Mouse (Mus musculus) CD4-positive, CD25-positive, alpha-beta regulatory T cell, adult 4 months (primary cell): ENCODE data around the gene Map3k3. TPM values are rescaled to one million over a fixed set of nuclear protein-coding genes. Genes with fewer than 3 reads are reported as not detected.
"Not testable (repeated sequence)": the region's sequence is repeated elsewhere in the genome, so short reads cannot be mapped to it uniquely, and the experiment has no call there.

Experiments
- ATAC-seq: one replicate; pipeline ENCODE4 v1.8.0; 2017
- polyA plus RNA-seq, 2 experiments: library from polyadenylated mRNA; unstranded; fragments of 100-300 nt; shearing (Covaris generic); gene quantifications; one replicate each; pipeline ENCODE4 v1.2.1; 2017

Map3k3 gene
- polyA plus RNA-seq, 2 experiments from 2014 or later: 30.1 to 37.1 TPM

GRCm38 (mm10) chr11:106193371-106194154 is 109.2 kb downstream of the Map3k3 start:
- peak; percentile 90 for ATAC-seq

GRCm38 (mm10) chr11:106194155-106194541 is 109.7 kb downstream of the Map3k3 start:
- ATAC-seq: no peak

GRCm38 (mm10) chr11:106194891-106195290 is 110.5 kb downstream of the Map3k3 start:
- ATAC-seq: no peak

- no peak for ATAC-seq
These were observed 110.9 kb downstream of the Map3k3 start for GRCm38 (mm10) chr11:106195341-106195740.

- no peak for ATAC-seq
These were observed 113.9 kb downstream of the Map3k3 start for GRCm38 (mm10) chr11:106198277-106198676.

GRCm38 (mm10) chr11:106199997-106200396 is 115.6 kb downstream of the Map3k3 start:
- not testable (repeated sequence) for ATAC-seq

GRCm38 (mm10) chr11:106200756-106201155 is 116.3 kb downstream of the Map3k3 start:
- peak; percentile 50 for ATAC-seq

- ATAC-seq: peak; percentile 58
These were observed 117.1 kb downstream of the Map3k3 start for GRCm38 (mm10) chr11:106201337-106202122.

- ATAC-seq: peak; percentile 70
These were observed 117.7 kb downstream of the Map3k3 start, which contains the start of gene Strada for GRCm38 (mm10) chr11:106202123-106202465. Gene Strada, minus strand, starts transcription at chr11:106202168.

Other genes starting within 250 kb of the Map3k3 start
- gene Cyb561, start 131.3 kb upstream of the Map3k3 start, polyA plus RNA-seq: 1 to 10 TPM in 1 of 2 experiments, under 1 TPM in 1; 0.48 to 1.7 TPM
- not detected for gene Ace, start 116.7 kb upstream of the Map3k3 start, polyA plus RNA-seq
- gene Ace3, start 89.9 kb upstream of the Map3k3 start, polyA plus RNA-seq: not detected
- under 1 TPM in 1 of 2 experiments, not detected in 1; 0.18 TPM for gene Kcnh6, start 76.5 kb upstream of the Map3k3 start, polyA plus RNA-seq
- 10 to 100 TPM; 23.9 to 26.4 TPM for gene Dcaf7, start 47.7 kb upstream of the Map3k3 start, polyA plus RNA-seq
- 10 to 100 TPM in 1 of 2 experiments, 1 to 10 TPM in 1; 7.4 to 18.0 TPM for gene Taco1, start 18.6 kb upstream of the Map3k3 start, polyA plus RNA-seq
- not detected for gene Gm10840, start 76.2 kb downstream of the Map3k3 start, polyA plus RNA-seq
- gene Limd2, start 76.2 kb downstream of the Map3k3 start, polyA plus RNA-seq: 100 to 1,000 TPM; 597 to 715 TPM
- gene Strada, start 117.6 kb downstream of the Map3k3 start, polyA plus RNA-seq: 10 to 100 TPM; 34.5 to 40.0 TPM
- 10 to 100 TPM; 92.6 to 96.6 TPM for gene Ccdc47, start 131.7 kb downstream of the Map3k3 start, polyA plus RNA-seq
- 100 to 1,000 TPM in 1 of 2 experiments, 10 to 100 TPM in 1; 84.7 to 135 TPM for gene Ddx42, start 132.3 kb downstream of the Map3k3 start, polyA plus RNA-seq
- gene Ftsj3, start 171.5 kb downstream of the Map3k3 start, polyA plus RNA-seq: 10 to 100 TPM; 52.9 to 85.8 TPM
- 100 to 1,000 TPM; 161 to 197 TPM for gene Psmc5, start 171.5 kb downstream of the Map3k3 start, polyA plus RNA-seq
- gene Smarcd2, start 188.4 kb downstream of the Map3k3 start, polyA plus RNA-seq: 10 to 100 TPM; 12.3 to 23.7 TPM
- gene Tcam1, start 192.1 kb downstream of the Map3k3 start, polyA plus RNA-seq: under 1 TPM; 0.39 TPM
- gene Gh, start 217.3 kb downstream of the Map3k3 start, polyA plus RNA-seq: not detected
- 10 to 100 TPM; 44.8 to 77.1 TPM for gene Cd79b, start 230.1 kb downstream of the Map3k3 start, polyA plus RNA-seq